Mouse (Mus musculus) brain, embryonic 14.5 days (tissue): ENCODE results near the gene Gcdh.

Experiments used
- CTCF ChIP-seq: fragments of 200-500 bp; IDR thresholded peaks from 2 replicates; pipeline ENCODE4 v1.5.1; 2012; ENCODE audit warnings: inconsistent platforms, mild to moderate bottlenecking, moderate library complexity, borderline replicate concordance; ENCODE audit not compliant: insufficient read depth, insufficient read length; ENCODE audit errors: extremely low read depth
- POLR2A ChIP-seq: fragments of 200-500 bp; IDR thresholded peaks from 2 replicates; pipeline ENCODE4 v1.6.1; 2012; ENCODE audit warnings: mild to moderate bottlenecking, inconsistent platforms, borderline replicate concordance; ENCODE audit not compliant: poor library complexity, insufficient read depth, insufficient read length, severe bottlenecking; ENCODE audit errors: extremely low read depth

DNA sequence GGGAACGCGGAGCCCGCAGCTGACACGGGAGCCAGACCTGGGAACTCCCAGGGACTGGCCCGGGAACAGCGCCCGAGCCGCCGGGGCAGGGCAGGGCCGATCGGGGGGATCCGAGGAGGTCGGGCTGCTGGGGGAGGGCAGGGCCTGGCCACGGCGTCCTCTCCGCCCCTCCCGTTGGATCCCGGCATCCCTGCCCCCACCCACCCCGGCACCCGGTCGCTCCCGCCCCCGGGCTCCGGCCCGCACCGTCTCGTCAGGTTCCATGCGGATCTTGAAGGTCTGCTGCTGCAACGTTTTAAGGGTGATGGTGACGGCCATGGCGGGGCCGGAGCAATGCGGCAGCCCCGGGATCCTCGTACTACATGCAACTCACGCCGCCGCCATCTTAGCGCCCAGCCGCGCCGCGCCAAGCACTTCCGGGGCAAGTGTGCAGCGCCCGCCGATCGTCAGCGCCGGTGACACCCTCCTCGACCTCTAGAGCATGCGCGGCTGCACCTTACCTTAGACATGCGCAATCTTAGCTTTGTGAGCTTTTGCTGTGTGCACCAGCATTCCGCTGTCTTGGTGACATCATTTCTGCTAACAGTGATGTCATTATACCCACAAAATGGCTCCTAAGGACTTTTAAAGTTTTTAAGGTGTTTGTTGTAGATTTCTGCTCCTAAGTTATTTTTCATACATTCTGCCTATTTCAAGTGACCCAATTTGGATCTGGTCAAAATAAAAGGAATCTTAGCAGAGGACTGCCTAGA lies 53.3 kb downstream of the Gcdh start, which contains the start of gene Rad23a:
- TF ChIP-seq POLR2A = peak; percentile 87
- TF ChIP-seq CTCF = no peak
